Mouse (Mus musculus) hindbrain, embryonic 12.5 days (tissue): ENCODE data around the gene Zmym1. TPM values are rescaled to one million over a fixed set of nuclear protein-coding genes. Genes with fewer than 3 reads are reported as not detected.
"Not testable (repeated sequence)": the region's sequence is repeated elsewhere in the genome, so short reads cannot be mapped to it uniquely, and the experiment has no call there.

Experiments used
- ATAC-seq: fragments of 200-750 bp; cut with Nextera tagmentation; 2 replicates; pipeline ENCODE4 v1.8.0; 2017; ENCODE audit warnings: moderate TSS enrichment; ENCODE audit not compliant: low FRiP score
- H3K27ac ChIP-seq: fragments of 300-500 bp; sonication (generic); 2 replicates; pipeline ENCODE4 v1.5.1; 2016; ENCODE audit warnings: mild to moderate bottlenecking
- H3K27me3 ChIP-seq: fragments of 300-500 bp; sonication (generic); 2 replicates; pipeline ENCODE4 v1.6.1; 2016; ENCODE audit warnings: mild to moderate bottlenecking
- H3K36me3 ChIP-seq: fragments of 300-500 bp; sonication (generic); 2 replicates; pipeline ENCODE4 v1.6.1; 2016; ENCODE audit warnings: mild to moderate bottlenecking
- H3K4me1 ChIP-seq: fragments of 300-500 bp; sonication (generic); 2 replicates; pipeline ENCODE4 v1.6.1; 2016
- H3K4me2 ChIP-seq: fragments of 300-500 bp; sonication (generic); replicated peaks from 2 replicates; pipeline ENCODE4 v1.6.1; 2016; ENCODE audit warnings: mild to moderate bottlenecking
- H3K4me3 ChIP-seq: fragments of 300-500 bp; sonication (generic); 2 replicates; pipeline ENCODE4 v1.5.1; 2016; ENCODE audit warnings: mild to moderate bottlenecking
- H3K9ac ChIP-seq: fragments of 300-500 bp; sonication (generic); 2 replicates; pipeline ENCODE4 v1.6.1; 2016; ENCODE audit warnings: mild to moderate bottlenecking, moderate library complexity
- H3K9me3 ChIP-seq: fragments of 300-500 bp; sonication (generic); replicated peaks from 2 replicates; pipeline ENCODE4 v1.6.1; 2016; ENCODE audit warnings: mild to moderate bottlenecking
- WGBS: fragments of 180-500 bp; shearing (Covaris S2); methylation state at CpG from one replicate; pipeline ENCODE4 v1.1.7; 2016; 5-methylcytosine and 5-hydroxymethylcytosine counted together
- polyA plus RNA-seq: library from polyadenylated mRNA; unstranded; fragments of >200 nt; fragmentation: Nextera tagmentation; extraction: Ambion mirVana; gene quantifications from 2 replicates; pipeline ENCODE4 v1.2.1, GENCODE M21; 2016

The Zmym1 gene
- polyA plus RNA-seq, 1 experiment from 2014 or later: 25.7 TPM

DNA sequence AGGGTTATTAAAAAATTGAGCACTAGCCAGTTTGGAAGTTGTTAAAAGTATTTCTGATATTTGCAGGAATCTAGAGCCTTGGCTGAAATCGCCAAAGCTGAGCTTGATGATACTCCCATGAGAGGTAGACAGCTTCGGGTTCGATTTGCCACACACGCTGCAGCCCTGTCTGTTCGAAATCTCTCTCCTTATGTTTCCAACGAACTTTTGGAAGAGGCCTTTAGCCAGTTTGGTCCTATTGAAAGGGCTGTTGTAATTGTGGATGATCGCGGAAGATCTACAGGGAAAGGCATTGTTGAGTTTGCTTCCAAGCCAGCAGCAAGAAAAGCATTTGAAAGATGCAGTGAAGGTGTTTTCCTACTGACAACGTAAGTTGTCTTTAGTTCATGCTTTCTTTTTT is 37.8 kb downstream of the Zmym1 start:
- Histone ChIP-seq H3K27ac (no peak overlapping the region), H3K4me1 (peaks cover 30% of the 10 kb centered on the region), H3K9me3 (no peaks in the 10 kb centered on the region), H3K4me3 (peak overlapping the region; percentile 100), H3K9ac (peak overlapping the region; percentile 100), H3K4me2 (peak overlapping the region; percentile 97), H3K27me3 (no peaks in the 10 kb centered on the region), H3K36me3 (peaks cover 43% of the 10 kb centered on the region)
- WGBS: 4% methylated on average over 9 of the region's 9 CpGs
- ATAC-seq: no peak

DNA sequence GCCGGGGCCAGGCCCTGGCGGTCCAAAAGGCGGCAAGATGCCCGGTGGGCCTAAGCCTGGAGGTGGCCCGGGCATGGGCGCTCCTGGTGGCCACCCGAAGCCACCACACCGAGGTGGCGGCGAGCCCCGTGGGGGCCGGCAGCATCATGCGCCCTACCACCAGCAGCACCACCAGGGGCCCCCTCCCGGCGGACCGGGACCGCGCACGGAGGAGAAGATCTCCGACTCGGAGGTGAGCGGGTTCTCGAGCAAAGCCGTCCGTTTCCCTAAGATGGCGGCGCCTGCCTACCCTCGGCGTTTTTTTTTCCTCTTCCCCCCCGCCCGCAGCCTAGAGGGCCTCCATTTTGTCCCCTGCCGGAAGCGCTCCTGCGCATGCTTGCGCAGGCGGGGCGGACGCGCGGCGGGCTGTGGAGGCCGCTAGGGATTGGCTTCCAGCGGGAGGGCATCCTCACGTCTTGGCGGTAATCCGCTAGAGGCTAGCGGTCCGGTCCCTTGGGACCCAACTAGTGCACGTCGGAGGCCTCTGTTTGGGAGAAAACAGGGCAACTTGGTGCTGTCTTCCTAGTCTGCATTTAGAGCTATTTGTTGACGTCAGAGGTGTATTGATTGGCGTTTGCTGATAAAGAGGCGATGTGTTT is 38.8 kb downstream of the Zmym1 start:
- Histone ChIP-seq H3K27me3 (no peaks in the 10 kb centered on the region), H3K4me2 (peak overlapping the region; percentile 97), H3K27ac (peak overlapping the region; percentile 99), H3K36me3 (peaks cover 32% of the 10 kb centered on the region), H3K4me1 (peaks cover 28% of the 10 kb centered on the region), H3K4me3 (peak overlapping the region; percentile 100), H3K9me3 (no peaks in the 10 kb centered on the region), H3K9ac (peak overlapping the region; percentile 100)
- ATAC-seq: peak; percentile 67
- under 1% methylated on average over 52 of the region's 53 CpGs for WGBS

DNA sequence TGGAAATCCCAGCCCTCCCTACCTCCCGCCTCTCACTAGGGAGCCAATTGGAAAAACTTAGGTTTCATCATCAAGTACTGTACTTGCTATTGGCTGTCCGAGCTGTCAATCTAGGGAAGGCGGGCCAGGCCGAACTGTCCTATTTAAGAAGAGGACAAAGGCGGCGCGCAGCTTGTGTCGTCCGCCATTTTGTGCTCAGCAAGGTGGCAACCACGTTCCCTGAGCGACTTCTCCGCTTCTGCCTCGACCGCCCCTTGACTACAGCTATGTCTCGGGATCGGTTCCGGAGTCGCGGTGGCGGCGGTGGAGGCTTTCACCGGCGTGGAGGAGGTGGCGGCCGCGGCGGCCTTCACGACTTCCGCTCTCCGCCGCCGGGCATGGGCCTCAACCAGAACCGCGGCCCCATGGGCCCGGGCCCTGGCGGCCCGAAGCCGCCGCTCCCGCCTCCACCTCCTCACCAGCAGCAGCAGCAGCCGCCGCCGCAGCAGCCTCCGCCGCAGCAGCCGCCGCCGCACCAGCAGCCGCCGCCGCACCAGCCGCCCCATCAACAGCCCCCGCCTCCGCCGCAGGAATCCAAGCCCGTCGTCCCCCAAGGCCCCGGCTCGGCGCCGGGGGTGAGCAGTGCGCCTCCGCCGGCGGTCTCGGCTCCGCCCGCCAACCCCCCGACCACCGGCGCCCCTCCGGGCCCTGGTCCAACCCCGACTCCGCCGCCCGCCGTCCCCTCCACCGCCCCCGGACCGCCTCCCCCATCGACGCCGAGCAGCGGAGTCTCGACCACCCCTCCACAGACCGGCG is 39.6 kb downstream of the Zmym1 start, which contains the start of gene Sfpq:
Gene Sfpq (plus strand): TSS at position 174 of the 795 bp plus-strand sequence.
- H3K27me3 ChIP-seq: no peaks in the 10 kb centered on the region
- under 1% methylated on average over 55 of the region's 87 CpGs for WGBS
- H3K4me3 ChIP-seq: peak within 1 kb of the TSS; percentile 100
- H3K9ac ChIP-seq: peak within 1 kb of the TSS; percentile 100
- H3K4me1 ChIP-seq: peaks cover 23% of the 10 kb centered on the region
- peaks cover 24% of the 10 kb centered on the region for H3K36me3 ChIP-seq
- H3K27ac ChIP-seq: peak within 1 kb of the TSS; percentile 99
- H3K4me2 ChIP-seq: peak within 1 kb of the TSS; percentile 97
- ATAC-seq: peak; percentile 98
- H3K9me3 ChIP-seq: no peaks in the 10 kb centered on the region

DNA sequence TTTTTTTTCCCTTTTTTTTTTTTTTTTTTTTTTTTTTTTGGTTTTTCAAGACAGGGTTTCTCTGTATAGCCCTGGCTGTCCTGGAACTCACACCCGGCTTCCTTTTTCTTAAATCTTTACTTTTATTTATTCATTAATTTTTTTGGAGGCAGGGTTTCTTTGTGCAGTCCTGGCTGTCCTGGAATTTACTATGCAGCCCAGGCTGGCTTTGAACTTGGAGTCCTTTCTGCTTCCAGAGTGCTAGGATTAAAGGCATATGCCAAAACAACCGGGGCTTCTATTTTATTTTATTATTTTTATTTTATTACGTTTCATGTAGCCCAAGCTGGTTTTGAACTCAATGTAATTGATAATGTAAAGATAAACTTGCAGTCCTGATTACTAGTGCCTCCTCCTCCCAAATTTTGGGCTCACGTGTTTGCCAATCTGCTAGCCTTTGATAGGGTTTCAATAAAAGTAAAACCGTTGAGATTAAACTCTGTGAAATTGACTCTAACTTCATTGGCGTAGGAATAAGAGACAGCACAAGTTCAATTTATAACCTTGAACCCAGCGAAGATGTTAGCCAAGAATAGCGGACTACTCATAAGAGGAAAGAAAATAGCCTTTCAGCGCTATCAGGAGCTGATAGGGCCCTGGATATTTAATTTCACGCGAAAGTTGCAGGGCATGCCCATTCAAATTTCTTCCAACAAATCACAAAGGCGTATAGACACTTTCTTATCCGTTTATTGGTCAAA is 40.4 kb downstream of the Zmym1 start:
- no peak overlapping the region for H3K9ac ChIP-seq
- peaks cover 17% of the 10 kb centered on the region for H3K4me1 ChIP-seq
- H3K27ac ChIP-seq: no peak overlapping the region
- ATAC-seq: no peak
- peaks cover 18% of the 10 kb centered on the region for H3K36me3 ChIP-seq
- H3K27me3 ChIP-seq: no peaks in the 10 kb centered on the region
- H3K9me3 ChIP-seq: no peaks in the 10 kb centered on the region
- peak overlapping the region; percentile 50 for H3K4me2 ChIP-seq
- 12% methylated on average over 13 of the region's 13 CpGs for WGBS
- peak overlapping the region; percentile 100 for H3K4me3 ChIP-seq

DNA sequence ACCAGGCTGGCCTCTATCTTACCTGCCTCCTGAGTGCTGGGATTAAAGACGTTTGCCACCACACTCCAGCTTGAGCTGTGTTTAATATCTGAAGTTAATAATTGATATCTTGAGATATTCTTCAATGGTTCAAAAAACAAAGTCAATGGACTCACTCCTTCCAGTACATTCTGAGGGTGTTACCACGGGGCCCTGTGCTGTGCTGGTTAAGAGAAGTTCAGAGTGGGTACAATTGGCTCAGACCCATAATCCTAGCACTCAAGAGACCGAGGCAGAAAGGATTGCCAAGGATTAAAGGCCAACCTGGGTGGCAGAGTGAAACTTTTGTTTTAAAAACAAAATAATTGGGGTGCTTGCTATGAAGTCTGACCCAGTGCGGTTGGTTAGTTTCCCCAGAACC is 44.6 kb downstream of the Zmym1 start:
- Histone ChIP-seq H3K27me3 (no peaks in the 10 kb centered on the region), H3K9ac (no peak overlapping the region), H3K4me1 (no peaks in the 10 kb centered on the region; the same call in 1 of the 2 replicates), H3K4me2 (no peak overlapping the region), H3K9me3 (no peaks in the 10 kb centered on the region), H3K36me3 (no peaks in the 10 kb centered on the region), H3K4me3 (no peak overlapping the region), H3K27ac (no peak overlapping the region)
- no peak for ATAC-seq
- WGBS: 88% methylated on average over 4 of the region's 4 CpGs

DNA sequence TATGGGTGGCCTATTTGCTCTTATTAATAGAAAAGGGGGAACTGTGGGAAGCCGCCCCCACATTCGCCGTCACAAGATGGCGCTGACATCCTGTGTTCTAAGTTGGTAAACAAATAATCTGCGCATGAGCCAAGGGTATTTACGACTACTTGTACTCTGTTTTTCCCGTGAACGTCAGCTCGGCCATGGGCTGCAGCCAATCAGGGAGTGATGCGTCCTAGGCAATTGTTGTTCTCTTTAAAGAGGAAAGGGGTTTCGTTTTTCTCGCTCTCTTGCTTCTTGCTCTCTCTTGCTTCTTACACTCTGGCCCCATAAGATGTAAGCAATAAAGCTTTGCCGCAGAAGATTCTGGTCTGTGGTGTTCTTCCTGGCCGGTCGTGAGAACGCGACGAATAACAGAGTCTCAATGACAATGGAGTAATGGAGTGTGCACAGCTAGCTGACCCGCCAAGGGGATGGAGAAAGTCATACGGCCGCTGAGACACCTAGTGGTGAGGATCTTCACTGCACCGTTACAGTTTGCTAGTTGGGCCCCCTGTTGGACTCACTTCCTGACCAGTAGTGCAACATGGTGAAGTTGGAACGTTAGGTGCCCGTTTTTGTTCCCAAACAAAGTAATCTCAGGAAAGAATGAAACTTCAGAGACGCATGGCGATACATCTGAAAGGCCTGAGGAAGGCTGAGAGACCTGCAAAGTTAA is 45.5 kb downstream of the Zmym1 start:
- H3K27ac ChIP-seq: 0 out of 2 replicates have a peak overlapping the region, but pooled peaks have one; percentile 52
- H3K36me3 ChIP-seq, H3K4me1 ChIP-seq, H3K9ac ChIP-seq, H3K27me3 ChIP-seq, H3K9me3 ChIP-seq: not testable (repeated sequence)
- ATAC-seq: peak; percentile 87
- H3K4me3 ChIP-seq: peak overlapping the region; percentile 27
- 19% methylated on average over 14 of the region's 26 CpGs for WGBS
- H3K4me2 ChIP-seq: peak overlapping the region; percentile 34

DNA sequence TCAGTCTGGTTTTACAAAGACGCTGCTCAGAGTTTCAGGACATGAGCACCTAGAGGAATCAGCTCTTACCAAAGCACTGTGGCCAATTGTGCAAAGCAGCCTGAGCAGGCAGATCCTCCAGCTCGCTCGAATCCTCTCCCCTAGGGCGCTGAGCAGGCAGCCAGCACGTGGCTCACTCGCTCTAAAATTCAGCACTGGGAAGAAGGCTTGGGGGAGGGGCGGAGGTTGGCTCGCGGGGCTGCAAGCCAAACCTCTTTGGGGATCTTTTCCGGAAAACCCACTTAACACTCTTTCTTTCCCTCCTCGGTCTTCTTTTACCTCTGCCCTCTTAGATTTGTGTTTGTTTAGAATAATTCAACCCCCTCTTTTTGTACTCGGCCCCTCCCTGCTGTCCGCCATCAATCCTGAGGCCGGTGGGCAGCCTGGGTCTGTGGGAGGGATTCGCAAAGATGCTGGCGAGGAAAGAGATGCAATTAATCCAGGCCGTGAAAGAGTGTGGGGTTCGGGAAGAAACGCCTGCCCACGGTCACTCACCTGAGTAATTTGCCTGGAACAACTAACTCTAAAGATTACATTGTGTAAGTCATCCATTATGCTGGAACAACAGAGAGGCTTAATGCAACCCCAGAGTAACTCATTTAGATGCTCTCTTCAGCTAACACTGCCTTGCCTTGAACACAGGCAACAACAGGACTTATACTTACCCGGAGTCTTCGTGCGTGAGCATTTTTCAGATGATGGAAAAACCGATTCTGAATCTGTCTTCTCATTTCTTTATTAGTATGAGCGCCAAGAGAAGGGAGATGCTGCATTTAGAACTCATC is 55.6 kb downstream of the Zmym1 start:
- Histone ChIP-seq H3K4me2 (peak overlapping the region; percentile 49), H3K27me3 (no peaks in the 10 kb centered on the region), H3K4me1 (peaks cover 10% of the 10 kb centered on the region), H3K27ac (peak overlapping the region; percentile 79), H3K9ac (peak overlapping the region; percentile 13), H3K36me3 (no peaks in the 10 kb centered on the region), H3K9me3 (no peaks in the 10 kb centered on the region), H3K4me3 (peak overlapping the region; percentile 23)
- ATAC-seq: peak; percentile 86
- WGBS: 15% methylated on average over 25 of the region's 25 CpGs

DNA sequence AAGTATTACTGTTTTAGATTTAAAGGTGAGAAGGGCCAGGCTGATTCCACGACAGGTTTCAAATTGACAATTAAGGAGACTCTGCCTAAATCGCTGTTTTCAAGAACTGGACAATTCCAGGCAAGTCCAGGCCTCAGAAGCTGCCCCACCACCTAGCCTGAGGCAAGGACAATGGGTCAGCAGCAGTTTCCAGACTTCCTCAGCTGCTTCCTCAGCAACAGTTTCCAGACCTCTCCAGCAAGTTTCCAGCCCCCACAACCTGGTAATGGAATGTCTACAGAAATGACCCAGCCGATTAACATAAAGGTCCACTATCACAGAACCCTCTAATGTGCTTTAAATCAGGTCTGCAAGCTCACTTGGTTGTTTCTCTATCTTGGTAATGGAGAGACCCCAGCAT is 56.6 kb downstream of the Zmym1 start:
- Histone ChIP-seq H3K9ac (no peak overlapping the region), H3K27ac (peak overlapping the region; percentile 79), H3K4me1 (peaks cover 10% of the 10 kb centered on the region), H3K4me3 (no peak overlapping the region), H3K27me3 (no peaks in the 10 kb centered on the region), H3K9me3 (no peaks in the 10 kb centered on the region), H3K4me2 (peak overlapping the region; percentile 49; the same call in 1 of the 2 replicates), H3K36me3 (no peaks in the 10 kb centered on the region)
- WGBS: 82% methylated on average over 3 of the region's 3 CpGs
- ATAC-seq: no peak

DNA sequence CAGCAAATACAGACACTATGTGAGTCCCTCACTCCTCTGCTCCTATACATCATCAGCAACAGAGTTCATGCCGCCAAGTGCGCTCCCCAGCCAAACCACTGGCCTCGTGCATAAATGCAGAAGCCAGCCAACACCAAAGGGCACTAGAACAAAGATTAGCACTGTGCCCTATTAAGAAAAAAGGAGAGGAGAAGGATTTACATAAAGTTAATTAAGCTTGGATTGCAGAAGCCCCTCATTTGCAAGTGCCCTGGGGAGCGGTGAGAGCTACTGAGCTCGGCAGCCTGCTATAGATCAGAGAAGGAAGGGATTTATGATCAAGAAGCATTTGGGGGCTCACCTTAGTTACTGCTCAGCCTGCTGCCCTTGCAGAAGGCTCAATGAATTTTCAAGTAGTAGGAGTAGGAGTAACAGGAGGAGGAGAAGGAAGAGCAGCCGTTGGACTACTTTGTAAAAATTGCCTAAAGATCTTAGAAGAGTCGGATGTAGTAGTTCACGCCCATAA is 60.3 kb downstream of the Zmym1 start:
- peaks cover 10% of the 10 kb centered on the region for H3K4me1 ChIP-seq
- H3K36me3 ChIP-seq: no peaks in the 10 kb centered on the region
- ATAC-seq: 0 out of 2 replicates have a peak, but pooled peaks have one; percentile 11
- no peaks in the 10 kb centered on the region for H3K9me3 ChIP-seq
- no peak overlapping the region for H3K27ac ChIP-seq
- no peak overlapping the region for H3K4me2 ChIP-seq
- no peaks in the 10 kb centered on the region for H3K27me3 ChIP-seq
- WGBS: 47% methylated on average over 8 of the region's 8 CpGs
- H3K9ac ChIP-seq: no peak overlapping the region
- H3K4me3 ChIP-seq: no peak overlapping the region

DNA sequence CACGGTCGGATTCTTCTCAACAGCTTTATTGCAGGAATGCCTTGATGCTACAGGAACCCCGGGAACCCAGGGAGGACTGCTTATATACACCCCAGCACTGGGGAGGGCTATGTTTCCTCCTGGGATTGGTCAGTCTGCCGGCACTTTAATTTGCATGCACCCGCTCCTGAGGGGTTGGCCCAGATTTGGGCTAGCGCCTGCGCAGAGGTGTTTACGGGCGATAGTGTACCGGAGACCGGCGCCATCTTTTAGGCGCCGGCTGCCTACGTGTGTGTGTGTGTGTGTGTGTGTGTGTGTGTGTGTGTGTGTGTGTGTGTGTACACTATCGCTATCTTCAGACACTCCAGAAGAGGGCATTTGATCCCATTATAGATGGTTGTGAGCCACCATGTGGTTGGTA is 61.6 kb downstream of the Zmym1 start:
- not testable (repeated sequence) for H3K9ac ChIP-seq, H3K4me2 ChIP-seq, ATAC-seq, H3K4me1 ChIP-seq, H3K4me3 ChIP-seq, H3K36me3 ChIP-seq, H3K27me3 ChIP-seq, H3K9me3 ChIP-seq, H3K27ac ChIP-seq
- 95% methylated on average over 16 of the region's 16 CpGs for WGBS
